Mouse (Mus musculus) CH12.LX (cell line): ENCODE data around the gene Tex9. TPM values are rescaled to one million over a fixed set of nuclear protein-coding genes. Genes with fewer than 3 reads are reported as not detected.
A peak's percentile ranks its signal among the peaks of the same experiment; 100 is the strongest.
"Not testable (repeated sequence)": the region's sequence is repeated elsewhere in the genome, so short reads cannot be mapped to it uniquely, and the experiment has no call there.

Source experiments
- DNase-seq: peaks from one replicate; pipeline ENCODE4 v3.0.0-alpha.2; 2013; ENCODE audit errors: extremely low read depth
- H3K27ac ChIP-seq: 2 replicates; pipeline ENCODE4 v1.5.1; 2012; ENCODE audit warnings: low read depth, mild to moderate bottlenecking, control low read depth, moderate library complexity; ENCODE audit not compliant: insufficient read depth
- H3K27me3 ChIP-seq: replicated peaks from 2 replicates; pipeline ENCODE3; 2012; ENCODE audit warnings: inconsistent platforms
- H3K36me3 ChIP-seq, 2 experiments: replicated peaks in 1 of 2; 2 replicates each; pipeline versions ENCODE3 to v1.6.1; 2012; ENCODE audit warnings: inconsistent platforms in 1 of 2, low read length in 1 of 2, mild to moderate bottlenecking in 1 of 2, mixed read lengths in 1 of 2, moderate library complexity in 1 of 2; ENCODE audit not compliant: control insufficient read depth in 1 of 2, insufficient read depth in 1 of 2
- H3K4me1 ChIP-seq, 2 experiments: 2 replicates each; pipeline ENCODE4 v1.6.1; 2012; ENCODE audit warnings: inconsistent platforms in 1 of 2, moderate library complexity in 1 of 2; ENCODE audit not compliant: insufficient read depth in 2 of 2, control insufficient read depth in 1 of 2
- H3K4me2 ChIP-seq: 2 replicates; pipeline ENCODE4 v1.6.1; 2012; ENCODE audit warnings: low read depth, mild to moderate bottlenecking, control low read depth; ENCODE audit not compliant: poor library complexity, insufficient read depth, severe bottlenecking
- H3K4me3 ChIP-seq, 3 experiments: fragments of 150-350 bp in 1 of 3; sonication (generic) in 1 of 3; replicated peaks in 1 of 3; 2 replicates each; pipeline versions ENCODE3 to v1.5.1; 2011 to 2012; ENCODE audit warnings: low read depth in 2 of 3, low read length in 2 of 3, mild to moderate bottlenecking in 2 of 3, moderate library complexity in 2 of 3, control low read depth in 1 of 3, improper control_type of control experiment in 1 of 3, inconsistent platforms in 1 of 3, mixed read lengths in 1 of 3; ENCODE audit not compliant: poor library complexity in 1 of 3
- H3K79me2 ChIP-seq: replicated peaks from 2 replicates; pipeline ENCODE4 v1.6.1; 2012; ENCODE audit warnings: mild to moderate bottlenecking, moderate library complexity; ENCODE audit not compliant: control insufficient read depth, poor library complexity, insufficient read depth, severe bottlenecking; ENCODE audit errors: extremely low read depth
- H3K9ac ChIP-seq: 2 replicates; pipeline ENCODE4 v1.6.1; 2012; ENCODE audit warnings: low read depth, mild to moderate bottlenecking, control low read depth, moderate library complexity; ENCODE audit not compliant: insufficient read depth
- H3K9me3 ChIP-seq: replicated peaks from 2 replicates; pipeline ENCODE3; 2012; ENCODE audit warnings: low read length, inconsistent platforms, mixed read lengths
- BHLHE40 ChIP-seq: IDR thresholded peaks from 2 replicates; pipeline ENCODE4 v1.6.1; 2011; ENCODE audit warnings: mild to moderate bottlenecking, low read depth, low read length, improper control_type of control experiment
- E2F4 ChIP-seq: IDR thresholded peaks from 2 replicates; pipeline ENCODE4 v1.6.1; 2011; ENCODE audit warnings: low read depth, low read length, improper control_type of control experiment; ENCODE audit not compliant: insufficient replicate concordance
- EP300 ChIP-seq: IDR thresholded peaks from 2 replicates; pipeline ENCODE4 v1.6.1; 2011; ENCODE audit warnings: low read length, improper control_type of control experiment
- ETS1 ChIP-seq: conservative IDR thresholded peaks from 2 replicates; pipeline ENCODE4 v1.6.1; 2012; ENCODE audit warnings: low read depth, mild to moderate bottlenecking, inconsistent platforms, low read length, improper control_type of control experiment, moderate library complexity
- IRF4 ChIP-seq: IDR thresholded peaks from 2 replicates; pipeline ENCODE4 v1.6.1; 2014; ENCODE audit warnings: low read depth, mild to moderate bottlenecking, inconsistent platforms, low read length, improper control_type of control experiment
- JUN ChIP-seq: IDR thresholded peaks from 2 replicates; pipeline ENCODE4 v1.6.1; 2011; ENCODE audit warnings: low read depth, mild to moderate bottlenecking, low read length, improper control_type of control experiment, moderate library complexity; ENCODE audit not compliant: insufficient read depth
- KAT2A ChIP-seq: IDR thresholded peaks from 2 replicates; pipeline ENCODE4 v1.6.1; 2012; ENCODE audit warnings: low read length, improper control_type of control experiment, inconsistent platforms; ENCODE audit not compliant: insufficient replicate concordance
- MAX ChIP-seq: IDR thresholded peaks from 2 replicates; pipeline ENCODE4 v1.6.1; 2011; ENCODE audit warnings: low read length, improper control_type of control experiment
- MXI1 ChIP-seq: IDR thresholded peaks from 2 replicates; pipeline ENCODE4 v1.6.1; 2011; ENCODE audit warnings: mild to moderate bottlenecking, low read depth, low read length, improper control_type of control experiment
- MYC ChIP-seq: IDR thresholded peaks from 2 replicates; pipeline ENCODE4 v1.6.1; 2011; ENCODE audit warnings: low read depth, mild to moderate bottlenecking, improper control_type of control experiment, low read length
- RAD21 ChIP-seq: IDR thresholded peaks from 2 replicates; pipeline ENCODE4 v1.6.1; 2011; ENCODE audit warnings: low read depth, mild to moderate bottlenecking, low read length, improper control_type of control experiment, moderate library complexity
- SIN3A ChIP-seq: IDR thresholded peaks from 2 replicates; pipeline ENCODE4 v1.6.1; 2012; ENCODE audit warnings: low read length, improper control_type of control experiment, inconsistent platforms
- TCF12 ChIP-seq: IDR thresholded peaks from 2 replicates; pipeline ENCODE4 v1.6.1; 2014; ENCODE audit warnings: low read depth, mild to moderate bottlenecking, inconsistent platforms, low read length, improper control_type of control experiment
- USF1 ChIP-seq: IDR thresholded peaks from 2 replicates; pipeline ENCODE4 v1.6.1; 2014; ENCODE audit warnings: low read depth, mild to moderate bottlenecking, inconsistent platforms, low read length, improper control_type of control experiment
- ZKSCAN1 ChIP-seq: IDR thresholded peaks from 2 replicates; pipeline ENCODE4 v1.6.1; 2012; ENCODE audit warnings: low read depth, inconsistent platforms, low read length, improper control_type of control experiment, borderline replicate concordance
- dilution Hi-C: fragments of 300-500 bp; cut with MboI; formaldehyde crosslinking; loops from 2 replicates; pipeline ENCODE4 v1.14.3; 2020; ENCODE audit warnings: low sequenced_read_pairs; ENCODE audit not compliant: extremely low pct_unique_long_range_greater_than_20kb, extremely low pct_ligation_motif_present
- in situ Hi-C: fragments of 300-500 bp; cut with MboI; formaldehyde crosslinking; loops from 3 replicates; pipeline ENCODE4 v1.14.3; 2019; ENCODE audit warnings: low sequenced_read_pairs, low pct_ligation_motif_present, low pct_unique_long_range_greater_than_20kb, mixed read lengths
- polyA plus RNA-seq: library from polyadenylated mRNA; unstranded; fragments of >175 nt; gene quantifications from 2 replicates; pipeline ENCODE4 v1.2.1, GENCODE M21; 2012; ENCODE audit warnings: low read depth; ENCODE audit not compliant: insufficient read length
- total RNA-seq, 2 experiments: library from RNA; depleted of rRNA; stranded (reverse); fragments of 300-350 nt in 1 of 2; fragments of >200 nt in 1 of 2; gene quantifications; 2 replicates each; pipeline ENCODE4 v1.2.3; 2012 to 2014

Gene Tex9
- total and polyA plus RNA-seq, 3 experiments: 12.1 to 27.4 (median 12.7) TPM

GRCm38 (mm10) chr9:72454281-72454680 is 37.7 kb downstream of the Tex9 start:
- H3K4me3 ChIP-seq, in situ Hi-C loops, H3K9me3 ChIP-seq, H3K4me2 ChIP-seq, H3K27me3 ChIP-seq, H3K79me2 ChIP-seq, DNase-seq, dilution Hi-C loops, H3K9ac ChIP-seq: not testable (repeated sequence)
- peak overlapping the region; percentile 34; the same call in 1 of the 2 replicates for H3K27ac ChIP-seq
- peaks cover 37 to 75% of the 10 kb centered on the region in 2 experiments for H3K36me3 ChIP-seq
- H3K4me1 ChIP-seq: peaks cover 8 to 29% of the 10 kb centered on the region in 2 experiments
- TF ChIP-seq MAX: peak; percentile 81

- Histone ChIP-seq H3K9ac (no peak overlapping the region), H3K27me3 (no peaks in the 10 kb centered on the region), H3K27ac (no peak overlapping the region), H3K79me2 (no peaks in the 10 kb centered on the region), H3K4me1 (peaks cover 8 to 43% of the 10 kb centered on the region in 2 experiments), H3K4me2 (no peak overlapping the region), H3K36me3 (peaks cover 40 to 74% of the 10 kb centered on the region in 2 experiments), H3K9me3 (no peaks in the 10 kb centered on the region), H3K4me3 (no peak overlapping the region)
- TF ChIP-seq MXI1: no peak
- TF ChIP-seq BHLHE40: 0 out of 2 replicates have a peak, but pooled peaks have one; percentile 57
- no peak for TF ChIP-seq RAD21
- TF ChIP-seq ZKSCAN1: no peak
- 0 out of 2 replicates have a peak, but pooled peaks have one; percentile 9 for TF ChIP-seq ETS1
- no peak for TF ChIP-seq KAT2A
- in situ Hi-C loops: no loop called here
- DNase-seq: peak; percentile 56
- dilution Hi-C loops: no loop called here
Measured at GRCm38 (mm10) chr9:72451111-72451510, 40.9 kb downstream of the Tex9 start.

- in situ Hi-C loops: no loop called here
- DNase-seq: peak; percentile 70
- H3K9ac ChIP-seq: no peak overlapping the region
- H3K4me3 ChIP-seq: no peak overlapping the region
- no peak for TF ChIP-seq E2F4
- peak; percentile 23; the same call in 1 of the 2 replicates for TF ChIP-seq SIN3A
- no peak for TF ChIP-seq USF1
- peak; percentile 51; the same call in 1 of the 2 replicates for TF ChIP-seq EP300
- TF ChIP-seq BHLHE40: no peak
- TF ChIP-seq MYC: 0 out of 2 replicates have a peak, but pooled peaks have one; percentile 21
- no peak for TF ChIP-seq TCF12
- peak; percentile 40; the same call in 1 of the 2 replicates for TF ChIP-seq ETS1
- no peak for TF ChIP-seq IRF4
- no peak for TF ChIP-seq JUN
- TF ChIP-seq MAX: no peak
- TF ChIP-seq ZKSCAN1: no peak
- TF ChIP-seq, all 38 proteins: peak for 4
- Histone ChIP-seq H3K27me3 (no peaks in the 10 kb centered on the region), H3K36me3 (peaks cover 38 to 73% of the 10 kb centered on the region in 2 experiments), H3K4me1 (peaks cover 8 to 43% of the 10 kb centered on the region in 2 experiments), H3K9me3 (no peaks in the 10 kb centered on the region), H3K27ac (peak overlapping the region; percentile 46; the same call in 1 of the 2 replicates), H3K4me2 (peak overlapping the region; percentile 72), H3K79me2 (no peaks in the 10 kb centered on the region)
- dilution Hi-C loops: no loop called here
Measured at GRCm38 (mm10) chr9:72450363-72450762, 41.6 kb downstream of the Tex9 start.
